Mouse (Mus musculus) limb, embryonic 14.5 days (tissue): ENCODE measurements around the gene Samd10. TPM values are rescaled to one million over a fixed set of nuclear protein-coding genes. Genes with fewer than 3 reads are reported as not detected.

Experiments used
- ATAC-seq: fragments of 200-750 bp; cut with Nextera tagmentation; 2 replicates; pipeline ENCODE4 v1.8.0; 2017; ENCODE audit warnings: low read depth, moderate number of reproducible peaks, moderate TSS enrichment; ENCODE audit not compliant: low FRiP score
- DNase-seq: peaks from one replicate; pipeline ENCODE4 v3.0.0-alpha.2; 2015; ENCODE audit warnings: low spot score
- H3K27ac ChIP-seq: fragments of 300-500 bp; sonication (generic); replicated peaks from 2 replicates; pipeline ENCODE4 v1.5.1; 2014; ENCODE audit warnings: low read depth, mild to moderate bottlenecking, low read length, moderate library complexity, mixed read lengths
- H3K27me3 ChIP-seq: fragments of 300-500 bp; sonication (generic); 2 replicates; pipeline ENCODE4 v1.6.1; 2014; ENCODE audit warnings: low read length, mixed read lengths; ENCODE audit not compliant: control insufficient read depth, insufficient read depth
- H3K36me3 ChIP-seq: fragments of 300-500 bp; sonication (generic); 2 replicates; pipeline ENCODE4 v1.6.1; 2014; ENCODE audit warnings: mild to moderate bottlenecking, low read length, moderate library complexity, mixed read lengths; ENCODE audit not compliant: control insufficient read depth, insufficient read depth
- H3K4me1 ChIP-seq: fragments of 300-500 bp; sonication (generic); 2 replicates; pipeline ENCODE4 v1.6.1; 2014; ENCODE audit warnings: antibody characterized with exemption, low read length, mixed read lengths; ENCODE audit not compliant: control insufficient read depth, insufficient read depth
- H3K4me2 ChIP-seq: fragments of 300-500 bp; sonication (generic); replicated peaks from 2 replicates; pipeline ENCODE4 v1.6.1; 2014; ENCODE audit warnings: low read depth, mild to moderate bottlenecking, low read length, moderate library complexity; ENCODE audit not compliant: severe bottlenecking
- H3K4me3 ChIP-seq: fragments of 300-500 bp; sonication (generic); replicated peaks from 2 replicates; pipeline ENCODE4 v1.5.1; 2014; ENCODE audit warnings: low read length
- H3K9ac ChIP-seq: fragments of 300-500 bp; sonication (generic); 2 replicates; pipeline ENCODE4 v1.6.1; 2014; ENCODE audit warnings: mild to moderate bottlenecking, low read depth, low read length, moderate library complexity; ENCODE audit not compliant: severe bottlenecking
- H3K9me3 ChIP-seq: fragments of 300-500 bp; sonication (generic); 2 replicates; pipeline ENCODE4 v1.6.1; 2016; ENCODE audit warnings: low read length; ENCODE audit not compliant: control insufficient read depth
- POLR2A ChIP-seq: fragments of 200-500 bp; IDR thresholded peaks from 2 replicates; pipeline ENCODE4 v1.8.0; 2012; ENCODE audit warnings: inconsistent platforms, mild to moderate bottlenecking, moderate library complexity, borderline replicate concordance; ENCODE audit not compliant: insufficient read depth, insufficient read length; ENCODE audit errors: extremely low read depth
- WGBS: fragments of 180-500 bp; shearing (Covaris S2); extraction: QIAGEN DNeasy Blood & Tissue Kit; methylation state at CpG from one replicate; pipeline ENCODE4 v1.1.7; 2014; 5-methylcytosine and 5-hydroxymethylcytosine counted together
- polyA plus RNA-seq, 2 experiments: library from polyadenylated mRNA; depleted of rRNA in 1 of 2; stranded (reverse) in 1 of 2; unstranded in 1 of 2; fragments of >200 nt; fragmentation: Nextera tagmentation in 1 of 2; extraction: Ambion mirVana in 1 of 2; gene quantifications; 2 replicates each; pipeline versions ENCODE4 v1.2.1 to v1.2.3; 2012 to 2014

Samd10 gene
- polyA plus RNA-seq, 2 experiments, result 9.2 to 10.2 TPM

DNA sequence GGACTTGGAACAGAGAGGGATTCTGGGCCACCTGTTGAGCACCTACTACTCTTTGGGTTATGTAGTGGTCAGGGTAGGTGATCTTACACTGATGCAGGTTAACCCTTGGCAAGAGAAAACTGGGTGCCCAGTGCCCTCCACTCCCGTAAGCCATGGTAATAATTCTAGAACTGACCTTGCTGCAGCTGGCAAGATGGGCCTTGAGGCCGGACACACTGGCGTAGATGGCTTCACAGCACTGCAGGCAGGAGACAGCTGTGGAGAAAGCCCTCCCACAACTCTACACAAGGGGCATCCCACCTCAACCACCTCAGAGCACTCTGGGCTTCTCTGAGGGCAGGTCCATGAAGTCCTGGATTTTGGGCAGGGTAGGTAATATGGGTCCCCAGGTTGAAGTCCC, 12.9 kb downstream of the Samd10 start:
- H3K27ac ChIP-seq, result no peak overlapping the region
- peaks cover 77% of the 10 kb centered on the region for H3K36me3 ChIP-seq
- no peak overlapping the region for H3K4me3 ChIP-seq
- H3K4me2 ChIP-seq, result no peak overlapping the region
- WGBS, result 92% methylated on average over 3 of the region's 3 CpGs
- DNase-seq (no peak), ATAC-seq (no peak)
- H3K9ac ChIP-seq, result no peak overlapping the region
- no peaks in the 10 kb centered on the region for H3K4me1 ChIP-seq
- H3K27me3 ChIP-seq, result no peaks in the 10 kb centered on the region
- TF ChIP-seq POLR2A, result no peak
- H3K9me3 ChIP-seq, result no peaks in the 10 kb centered on the region

DNA sequence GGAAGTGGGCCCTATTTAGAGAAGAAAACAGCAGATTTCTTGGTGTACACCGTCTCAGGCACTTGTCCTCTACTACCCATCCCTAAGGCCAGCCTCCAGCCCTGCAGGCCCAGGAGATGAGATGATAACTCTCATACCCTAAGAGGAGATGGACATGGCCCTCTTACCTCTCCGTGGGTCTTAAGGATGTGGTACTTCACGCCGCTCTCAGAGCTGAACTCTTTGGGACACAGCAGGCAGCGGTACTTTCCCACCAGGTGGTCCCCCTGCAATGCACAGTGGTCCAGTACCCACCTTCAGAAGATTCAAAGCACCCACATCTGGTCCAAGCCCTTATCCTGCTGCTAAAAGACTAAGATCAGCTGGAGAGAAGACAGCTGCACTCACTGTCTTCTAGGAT, 13.5 kb downstream of the Samd10 start:
- no peaks in the 10 kb centered on the region for H3K9me3 ChIP-seq
- H3K4me2 ChIP-seq, result no peak overlapping the region
- TF ChIP-seq POLR2A, result no peak
- no peak overlapping the region for H3K4me3 ChIP-seq
- no peak overlapping the region for H3K9ac ChIP-seq
- no peak overlapping the region for H3K27ac ChIP-seq
- WGBS, result 88% methylated on average over 5 of the region's 5 CpGs
- DNase-seq, result no peak
- H3K4me1 ChIP-seq, result peaks cover 2% of the 10 kb centered on the region; the same call in 1 of the 2 replicates
- ATAC-seq, result no peak
- H3K36me3 ChIP-seq, result peaks cover 72% of the 10 kb centered on the region
- no peaks in the 10 kb centered on the region for H3K27me3 ChIP-seq

DNA sequence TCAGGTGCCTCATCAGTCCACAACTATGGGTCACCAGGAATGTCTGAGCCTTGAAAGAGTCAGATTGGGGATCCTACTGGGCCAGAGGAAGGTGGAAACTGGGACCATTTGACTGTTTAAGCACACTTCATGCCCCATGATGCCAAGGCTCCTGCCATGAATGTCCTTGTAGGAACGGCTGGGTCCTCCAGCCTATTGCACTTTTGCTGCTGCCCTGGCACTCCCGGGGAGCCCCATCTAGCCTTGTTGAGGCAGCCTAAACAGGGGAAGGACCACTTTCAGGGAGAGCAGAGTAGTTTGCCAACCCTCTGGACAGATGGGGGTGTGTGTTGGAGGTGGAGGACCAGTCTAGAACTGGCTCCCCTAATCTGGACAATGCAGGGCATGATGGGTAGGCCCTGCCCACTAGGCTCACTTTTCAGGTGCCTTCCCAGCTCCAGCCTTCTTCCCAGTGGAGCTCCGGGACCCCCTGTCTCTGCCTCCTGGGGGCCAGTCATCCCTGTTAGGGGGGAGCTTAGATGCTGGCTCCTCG, 14.5 kb downstream of the Samd10 start, which contains the start of gene Uckl1:
Gene Uckl1, minus strand, starts transcription at position 482 of the 532 bp plus-strand sequence.
- TF ChIP-seq POLR2A, result no peak
- 92% methylated on average over 4 of the region's 4 CpGs for WGBS
- peaks cover 4% of the 10 kb centered on the region; the same call in 1 of the 2 replicates for H3K4me1 ChIP-seq
- no peak within 1 kb of the TSS for H3K4me3 ChIP-seq
- no peaks in the 10 kb centered on the region for H3K27me3 ChIP-seq
- H3K4me2 ChIP-seq, result no peak within 1 kb of the TSS
- H3K36me3 ChIP-seq, result peaks cover 63% of the 10 kb centered on the region
- DNase-seq (no peak), ATAC-seq (no peak)
- no peak within 1 kb of the TSS for H3K27ac ChIP-seq
- no peak within 1 kb of the TSS for H3K9ac ChIP-seq
- no peaks in the 10 kb centered on the region for H3K9me3 ChIP-seq

DNA sequence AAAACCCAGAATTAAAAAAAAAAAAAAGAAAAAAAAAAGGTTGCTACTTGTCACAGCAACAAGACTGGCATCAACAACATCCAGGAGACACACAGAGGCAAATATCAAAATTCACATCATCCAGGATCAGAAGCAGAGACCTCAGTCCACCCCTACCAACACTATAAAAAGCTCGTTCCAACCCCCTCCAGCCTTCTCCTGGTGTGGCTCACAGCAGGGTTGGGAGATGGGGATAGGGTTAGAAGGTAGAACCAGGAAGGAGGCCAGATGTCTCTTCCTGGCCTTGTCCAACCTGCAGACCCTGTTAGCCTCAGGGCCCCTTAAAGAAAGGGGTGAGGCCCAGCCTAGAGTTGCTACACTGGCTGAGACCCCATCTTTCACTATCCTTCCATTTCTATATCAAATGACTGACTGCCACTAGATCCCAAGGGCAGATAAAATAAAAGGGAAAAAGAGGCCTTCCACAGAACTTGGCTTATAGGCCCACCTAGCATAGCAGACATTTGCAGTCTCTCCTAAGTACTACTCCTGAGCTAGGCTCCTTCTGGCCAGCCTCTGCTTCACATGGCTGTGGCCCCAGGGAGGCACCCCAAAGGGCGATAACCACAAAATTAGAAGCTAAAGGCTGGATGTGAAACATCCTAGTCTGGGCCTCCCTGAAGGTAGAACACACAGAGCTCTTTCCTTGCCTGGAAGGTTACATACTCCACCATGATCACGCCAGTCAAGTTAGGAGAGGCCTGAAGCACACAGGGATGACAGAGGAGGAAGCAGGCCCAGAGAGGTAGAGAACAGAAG, 15.4 kb downstream of the Samd10 start:
- 83% methylated on average over 3 of the region's 3 CpGs for WGBS
- Histone ChIP-seq H3K4me1 (peaks cover 4% of the 10 kb centered on the region; the same call in 1 of the 2 replicates), H3K4me2 (no peak overlapping the region), H3K36me3 (peaks cover 57% of the 10 kb centered on the region), H3K27ac (no peak overlapping the region), H3K4me3 (no peak overlapping the region), H3K9me3 (no peaks in the 10 kb centered on the region), H3K27me3 (no peaks in the 10 kb centered on the region), H3K9ac (no peak overlapping the region)
- DNase-seq, result no peak
- no peak for ATAC-seq
- TF ChIP-seq POLR2A, result no peak

DNA sequence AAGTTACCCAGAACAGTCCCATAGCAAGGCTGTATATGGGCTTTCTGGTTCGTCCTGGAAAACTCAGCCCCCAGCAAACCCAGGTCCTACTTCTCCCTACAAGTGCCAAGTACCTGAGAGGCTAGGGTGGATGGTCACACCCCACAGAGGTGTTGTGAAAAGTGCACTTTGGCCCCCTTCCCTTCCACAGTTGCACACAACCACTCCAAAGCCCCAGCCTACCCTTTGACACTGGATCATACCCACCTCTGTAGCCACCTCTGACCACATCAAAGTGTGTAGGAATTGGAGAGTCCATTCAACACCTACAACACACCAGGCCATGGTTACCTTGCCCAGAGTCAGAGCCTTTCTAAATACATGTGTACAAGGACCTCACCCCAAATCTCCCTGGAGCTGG, 16.1 kb downstream of the Samd10 start:
- Histone ChIP-seq H3K27ac (no peak overlapping the region), H3K9ac (no peak overlapping the region), H3K36me3 (peaks cover 49% of the 10 kb centered on the region), H3K27me3 (no peaks in the 10 kb centered on the region), H3K4me2 (no peak overlapping the region), H3K4me1 (peaks cover 4% of the 10 kb centered on the region; the same call in 1 of the 2 replicates), H3K9me3 (no peaks in the 10 kb centered on the region), H3K4me3 (no peak overlapping the region)
- ATAC-seq (no peak), DNase-seq (no peak)
- TF ChIP-seq POLR2A, result no peak
- WGBS, result 81% methylated on average over 1 of the region's 1 CpGs
